Mouse (Mus musculus): ENCODE results near the gene Nrxn3. TPM values are rescaled to one million over a fixed set of nuclear protein-coding genes. Genes with fewer than 3 reads are reported as not detected.

Gene Nrxn3
- polyA plus RNA-seq, 1 experiment from 2014 or later, result 0.31 TPM

GRCm38 (mm10) chr12:89884576-89884975 lies 1161.9 kb downstream of the Nrxn3 start:
- no peaks in the 10 kb centered on the region for H3K4me1 ChIP-seq (ENCODE audit: control insufficient read depth, insufficient read depth, low read length)
- H3K27me3 ChIP-seq (ENCODE audit: control insufficient read depth, insufficient read depth, low read length), result no peaks in the 10 kb centered on the region
- H3K4me3 ChIP-seq (ENCODE audit: low read depth, low read length), result no peak overlapping the region
- no peak overlapping the region for H3K9ac ChIP-seq (ENCODE audit: low read length)
- no peak overlapping the region for H3K27ac ChIP-seq (replicated peaks; ENCODE audit: low read depth, low read length)
- H3K36me3 ChIP-seq (ENCODE audit: control insufficient read depth, insufficient read depth, low read length), result no peaks in the 10 kb centered on the region
- DNase-seq (ENCODE audit: low spot score) (no peak), ATAC-seq (ENCODE audit: insufficient number of reproducible peaks, low FRiP score, low TSS enrichment, low read depth) (no peak)
- H3K9me3 ChIP-seq (ENCODE audit: control insufficient read depth, low read length), result no peaks in the 10 kb centered on the region
- no peak overlapping the region for H3K4me2 ChIP-seq (ENCODE audit: low read depth, severe bottlenecking)
- 92% methylated on average over 1 of the region's 1 CpGs for WGBS

- Histone ChIP-seq H3K4me1 (ENCODE audit: control insufficient read depth, insufficient read depth, low read length) (no peaks in the 10 kb centered on the region), H3K4me2 (ENCODE audit: low read depth, severe bottlenecking) (no peak overlapping the region), H3K36me3 (ENCODE audit: control insufficient read depth, insufficient read depth, low read length) (no peaks in the 10 kb centered on the region), H3K9me3 (ENCODE audit: control insufficient read depth, low read length) (no peaks in the 10 kb centered on the region), H3K9ac (ENCODE audit: low read length) (no peak overlapping the region), H3K27me3 (ENCODE audit: control insufficient read depth, insufficient read depth, low read length) (no peaks in the 10 kb centered on the region), H3K4me3 (ENCODE audit: low read depth, low read length) (no peak overlapping the region), H3K27ac (replicated peaks; ENCODE audit: low read depth, low read length) (no peak overlapping the region)
- DNase-seq (ENCODE audit: low spot score), result no peak
- WGBS, result 86% methylated on average over 3 of the region's 3 CpGs
- ATAC-seq (ENCODE audit: insufficient number of reproducible peaks, low FRiP score, low TSS enrichment, low read depth), result no peak
Measured at GRCm38 (mm10) chr12:89888647-89889046, 1166.0 kb downstream of the Nrxn3 start.

GRCm38 (mm10) chr12:89896901-89897300 lies 1174.2 kb downstream of the Nrxn3 start:
- no peak for ATAC-seq (ENCODE audit: insufficient number of reproducible peaks, low FRiP score, low TSS enrichment, low read depth)
- H3K4me2 ChIP-seq (ENCODE audit: low read depth, severe bottlenecking), result no peak overlapping the region
- no peak for DNase-seq (ENCODE audit: low spot score)
- H3K4me3 ChIP-seq (ENCODE audit: low read depth, low read length), result no peak overlapping the region
- H3K27ac ChIP-seq (replicated peaks; ENCODE audit: low read depth, low read length), result no peak overlapping the region
- H3K27me3 ChIP-seq (ENCODE audit: control insufficient read depth, insufficient read depth, low read length), result no peaks in the 10 kb centered on the region
- H3K4me1 ChIP-seq (ENCODE audit: control insufficient read depth, insufficient read depth, low read length), result no peaks in the 10 kb centered on the region
- no peaks in the 10 kb centered on the region for H3K9me3 ChIP-seq (ENCODE audit: control insufficient read depth, low read length)
- WGBS, result 69% methylated on average over 2 of the region's 2 CpGs
- no peaks in the 10 kb centered on the region for H3K36me3 ChIP-seq (ENCODE audit: control insufficient read depth, insufficient read depth, low read length)
- no peak overlapping the region for H3K9ac ChIP-seq (ENCODE audit: low read length)

- Histone ChIP-seq H3K36me3 (ENCODE audit: control insufficient read depth, insufficient read depth, low read length) (no peaks in the 10 kb centered on the region), H3K4me1 (ENCODE audit: control insufficient read depth, insufficient read depth, low read length) (no peaks in the 10 kb centered on the region), H3K9ac (ENCODE audit: low read length) (no peak overlapping the region), H3K27ac (replicated peaks; ENCODE audit: low read depth, low read length) (no peak overlapping the region), H3K9me3 (ENCODE audit: control insufficient read depth, low read length) (no peaks in the 10 kb centered on the region), H3K27me3 (ENCODE audit: control insufficient read depth, insufficient read depth, low read length) (no peaks in the 10 kb centered on the region), H3K4me3 (ENCODE audit: low read depth, low read length) (no peak overlapping the region), H3K4me2 (ENCODE audit: low read depth, severe bottlenecking) (no peak overlapping the region)
- WGBS, result 60% methylated on average over 3 of the region's 3 CpGs
- ATAC-seq (ENCODE audit: insufficient number of reproducible peaks, low FRiP score, low TSS enrichment, low read depth) (no peak), DNase-seq (ENCODE audit: low spot score) (no peak)
Measured at GRCm38 (mm10) chr12:89909578-89909977, 1186.9 kb downstream of the Nrxn3 start.

- no peak overlapping the region for H3K9ac ChIP-seq (ENCODE audit: low read length)
- DNase-seq (ENCODE audit: low spot score) (no peak), ATAC-seq (ENCODE audit: insufficient number of reproducible peaks, low FRiP score, low TSS enrichment, low read depth) (peak; percentile 57; the same call in 1 of the 2 replicates)
- no peaks in the 10 kb centered on the region for H3K9me3 ChIP-seq (ENCODE audit: control insufficient read depth, low read length)
- no peaks in the 10 kb centered on the region for H3K27me3 ChIP-seq (ENCODE audit: control insufficient read depth, insufficient read depth, low read length)
- no peak overlapping the region for H3K4me2 ChIP-seq (ENCODE audit: low read depth, severe bottlenecking)
- H3K4me1 ChIP-seq (ENCODE audit: control insufficient read depth, insufficient read depth, low read length), result no peaks in the 10 kb centered on the region
- 79% methylated on average over 8 of the region's 8 CpGs for whole genome bisulfite sequencing
- no peak overlapping the region for H3K4me3 ChIP-seq (ENCODE audit: low read depth, low read length)
- H3K27ac ChIP-seq (replicated peaks; ENCODE audit: low read depth, low read length), result no peak overlapping the region
- H3K36me3 ChIP-seq (ENCODE audit: control insufficient read depth, insufficient read depth, low read length), result no peaks in the 10 kb centered on the region
Measured at GRCm38 (mm10) chr12:89918138-89918829, 1195.6 kb downstream of the Nrxn3 start.

- no peaks in the 10 kb centered on the region for H3K4me1 ChIP-seq (ENCODE audit: control insufficient read depth, insufficient read depth, low read length)
- WGBS, result 97% methylated on average over 1 of the region's 1 CpGs
- no peak for ATAC-seq (ENCODE audit: insufficient number of reproducible peaks, low FRiP score, low TSS enrichment, low read depth)
- H3K9ac ChIP-seq (ENCODE audit: low read length), result no peak overlapping the region
- no peak overlapping the region for H3K27ac ChIP-seq (replicated peaks; ENCODE audit: low read depth, low read length)
- H3K4me3 ChIP-seq (ENCODE audit: low read depth, low read length), result no peak overlapping the region
- no peaks in the 10 kb centered on the region for H3K27me3 ChIP-seq (ENCODE audit: control insufficient read depth, insufficient read depth, low read length)
- no peaks in the 10 kb centered on the region for H3K9me3 ChIP-seq (ENCODE audit: control insufficient read depth, low read length)
- no peaks in the 10 kb centered on the region for H3K36me3 ChIP-seq (ENCODE audit: control insufficient read depth, insufficient read depth, low read length)
- H3K4me2 ChIP-seq (ENCODE audit: low read depth, severe bottlenecking), result no peak overlapping the region
- DNase-seq (ENCODE audit: low spot score), result no peak
Measured at GRCm38 (mm10) chr12:89932338-89932737, 1209.7 kb downstream of the Nrxn3 start.

GRCm38 (mm10) chr12:89933630-89934029 lies 1211.0 kb downstream of the Nrxn3 start:
- ATAC-seq (ENCODE audit: insufficient number of reproducible peaks, low FRiP score, low TSS enrichment, low read depth) (no peak), DNase-seq (ENCODE audit: low spot score) (no peak)
- no peak overlapping the region for H3K4me2 ChIP-seq (ENCODE audit: low read depth, severe bottlenecking)
- H3K9ac ChIP-seq (ENCODE audit: low read length), result no peak overlapping the region
- H3K4me3 ChIP-seq (ENCODE audit: low read depth, low read length), result no peak overlapping the region
- WGBS, result 89% methylated on average over 5 of the region's 5 CpGs
- H3K4me1 ChIP-seq (ENCODE audit: control insufficient read depth, insufficient read depth, low read length), result no peaks in the 10 kb centered on the region
- H3K27ac ChIP-seq (replicated peaks; ENCODE audit: low read depth, low read length), result no peak overlapping the region
- no peaks in the 10 kb centered on the region for H3K36me3 ChIP-seq (ENCODE audit: control insufficient read depth, insufficient read depth, low read length)
- no peaks in the 10 kb centered on the region for H3K27me3 ChIP-seq (ENCODE audit: control insufficient read depth, insufficient read depth, low read length)
- H3K9me3 ChIP-seq (ENCODE audit: control insufficient read depth, low read length), result no peaks in the 10 kb centered on the region

GRCm38 (mm10) chr12:89940746-89941145 lies 1218.1 kb downstream of the Nrxn3 start:
- H3K36me3 ChIP-seq (ENCODE audit: control insufficient read depth, insufficient read depth, low read length), result no peaks in the 10 kb centered on the region
- H3K4me3 ChIP-seq (ENCODE audit: low read depth, low read length), result no peak overlapping the region
- H3K27me3 ChIP-seq (ENCODE audit: control insufficient read depth, insufficient read depth, low read length), result no peaks in the 10 kb centered on the region
- no peak overlapping the region for H3K9ac ChIP-seq (ENCODE audit: low read length)
- WGBS, result 92% methylated on average over 2 of the region's 2 CpGs
- no peak overlapping the region for H3K27ac ChIP-seq (replicated peaks; ENCODE audit: low read depth, low read length)
- ATAC-seq (ENCODE audit: insufficient number of reproducible peaks, low FRiP score, low TSS enrichment, low read depth) (no peak), DNase-seq (ENCODE audit: low spot score) (no peak)
- no peaks in the 10 kb centered on the region for H3K4me1 ChIP-seq (ENCODE audit: control insufficient read depth, insufficient read depth, low read length)
- no peaks in the 10 kb centered on the region for H3K9me3 ChIP-seq (ENCODE audit: control insufficient read depth, low read length)
- H3K4me2 ChIP-seq (ENCODE audit: low read depth, severe bottlenecking), result no peak overlapping the region
